Mouse (Mus musculus): Measurements from ENCODE around the gene Gpn1. TPM values are rescaled to one million over a fixed set of nuclear protein-coding genes. Genes with fewer than 3 reads are reported as not detected.

Gene Gpn1
- polyA plus RNA-seq, 1 experiment: 19.1 TPM

DNA sequence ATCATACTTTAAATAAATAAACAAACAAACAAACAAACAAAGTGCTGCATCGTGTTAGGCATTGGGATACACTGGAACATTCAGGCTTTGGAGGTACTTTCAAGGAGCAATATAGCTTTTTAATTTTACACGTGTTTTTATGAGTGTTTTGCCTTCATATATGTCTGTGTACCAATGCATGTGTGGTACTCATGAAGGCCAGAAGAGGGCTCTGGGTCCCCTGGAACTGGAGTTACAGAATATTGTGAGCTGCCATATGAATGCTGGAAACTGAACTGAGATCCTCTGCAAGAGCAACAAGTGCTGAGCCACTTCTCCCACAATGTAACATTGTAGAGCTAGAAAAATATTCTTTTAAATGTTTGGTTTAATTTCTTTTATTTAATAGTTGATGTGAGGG is 40.7 kb downstream of the Gpn1 start:
- Histone ChIP-seq H3K4me3 (no peak overlapping the region), H3K27me3 (ENCODE audit: control insufficient read depth, insufficient read depth, insufficient read length) (no peaks in the 10 kb centered on the region), H3K4me2 (ENCODE audit: low read depth) (no peak overlapping the region), H3K36me3 (ENCODE audit: control insufficient read depth, insufficient read depth) (peaks cover 37% of the 10 kb centered on the region), H3K79me2 (ENCODE audit: control insufficient read depth, insufficient read depth) (no peaks in the 10 kb centered on the region), H3ac (ENCODE audit: control insufficient read depth, insufficient read length) (no peak overlapping the region)
- no peak for TF ChIP-seq MAX (IDR thresholded peaks at IDR 0.05; ENCODE audit: low read depth)
- no peak for TF ChIP-seq USF1 (IDR thresholded peaks at IDR 0.05; ENCODE audit: low read depth)
- TF ChIP-seq CEBPB (IDR thresholded peaks at IDR 0.05; ENCODE audit: insufficient read depth, poor library complexity, severe bottlenecking): no peak
- TF ChIP-seq POLR2A (IDR thresholded peaks at IDR 0.05; ENCODE audit: insufficient read length, low read depth): no peak
- no peak for TF ChIP-seq MYOG (IDR thresholded peaks at IDR 0.05; ENCODE audit: control insufficient read depth in 1 of 3, insufficient read depth in 1 of 3, insufficient read length in 2 of 3, low read depth in 2 of 3)
- TF ChIP-seq POLR2AphosphoS2 (IDR thresholded peaks at IDR 0.05; ENCODE audit: insufficient read length, low read depth): no peak
- TF ChIP-seq E2F4 (IDR thresholded peaks at IDR 0.05; ENCODE audit: insufficient read depth): no peak
- TF ChIP-seq TCF12 (IDR thresholded peaks at IDR 0.05; ENCODE audit: insufficient read depth, poor library complexity, severe bottlenecking): no peak

DNA sequence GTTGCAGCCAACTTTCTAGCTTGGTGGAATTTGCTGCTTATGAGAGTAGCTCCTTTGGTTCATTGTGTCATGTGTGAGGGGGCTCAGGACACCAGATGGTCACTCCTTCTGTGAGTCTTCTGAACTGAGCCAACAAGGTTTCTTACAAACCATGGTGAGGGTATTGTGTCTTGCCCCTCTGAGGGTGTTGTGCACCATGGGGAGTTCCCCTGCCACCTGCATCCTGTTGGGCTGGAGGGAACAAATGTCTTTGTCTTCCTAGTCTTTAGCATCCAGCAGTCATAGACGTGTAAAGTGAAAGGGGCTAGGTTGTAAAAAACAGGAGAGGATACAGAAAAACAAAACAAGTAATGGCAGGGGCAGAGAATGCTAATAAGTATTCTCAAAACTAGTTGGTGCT is 64.9 kb downstream of the Gpn1 start:
- TF ChIP-seq MAX (IDR thresholded peaks at IDR 0.05; ENCODE audit: low read depth) (no peak), REST (IDR thresholded peaks at IDR 0.05; ENCODE audit: insufficient read depth, insufficient read length) (no peak), MYOD1 (IDR thresholded peaks at IDR 0.05; ENCODE audit: control insufficient read depth in 1 of 3, insufficient read length in 2 of 3, low read depth in 2 of 3) (no peak), POLR2AphosphoS2 (IDR thresholded peaks at IDR 0.05; ENCODE audit: insufficient read length, low read depth) (no peak)
- no peak overlapping the region for H3ac ChIP-seq (ENCODE audit: control insufficient read depth, insufficient read length)
- peaks cover 22% of the 10 kb centered on the region for H3K36me3 ChIP-seq (ENCODE audit: control insufficient read depth, insufficient read depth)
- H3K27me3 ChIP-seq (ENCODE audit: control insufficient read depth, insufficient read depth, insufficient read length): no peaks in the 10 kb centered on the region
- no peak overlapping the region for H3K4me2 ChIP-seq (ENCODE audit: low read depth)
- no peaks in the 10 kb centered on the region for H3K79me2 ChIP-seq (ENCODE audit: control insufficient read depth, insufficient read depth)
- no peak overlapping the region for H3K4me3 ChIP-seq

DNA sequence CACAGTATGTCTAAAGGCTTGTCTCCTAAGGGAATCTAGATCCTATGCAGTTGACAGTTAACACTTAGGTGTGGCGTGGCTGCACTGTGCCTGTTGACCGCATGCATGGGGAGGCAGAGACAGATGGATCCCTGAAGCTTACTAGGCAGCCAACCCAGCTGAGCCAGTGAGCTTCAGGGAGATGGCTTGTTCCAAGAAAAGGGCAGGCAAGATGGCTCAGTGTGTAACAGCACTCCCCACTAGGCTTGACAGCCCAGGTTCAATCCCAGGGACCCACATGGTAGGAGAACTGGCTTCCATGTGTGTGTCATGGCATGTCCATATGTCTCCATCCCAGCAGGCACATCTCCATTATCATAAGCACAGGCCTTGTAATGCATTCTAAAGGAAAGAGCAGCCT is 65.8 kb downstream of the Gpn1 start:
- TF ChIP-seq POLR2A (IDR thresholded peaks at IDR 0.05; ENCODE audit: insufficient read length, low read depth) (no peak), REST (IDR thresholded peaks at IDR 0.05; ENCODE audit: insufficient read depth, insufficient read length) (no peak), TCF12 (IDR thresholded peaks at IDR 0.05; ENCODE audit: insufficient read depth, poor library complexity, severe bottlenecking) (no peak), MAX (IDR thresholded peaks at IDR 0.05; ENCODE audit: low read depth) (no peak), MYOD1 (IDR thresholded peaks at IDR 0.05; ENCODE audit: control insufficient read depth in 1 of 3, insufficient read length in 2 of 3, low read depth in 2 of 3) (no peak), E2F4 (IDR thresholded peaks at IDR 0.05; ENCODE audit: insufficient read depth) (no peak), MYOG (IDR thresholded peaks at IDR 0.05; ENCODE audit: control insufficient read depth in 1 of 3, insufficient read depth in 1 of 3, insufficient read length in 2 of 3, low read depth in 2 of 3) (no peak)
- Histone ChIP-seq H3K79me2 (ENCODE audit: control insufficient read depth, insufficient read depth) (no peaks in the 10 kb centered on the region), H3K36me3 (ENCODE audit: control insufficient read depth, insufficient read depth) (peaks cover 12% of the 10 kb centered on the region), H3ac (ENCODE audit: control insufficient read depth, insufficient read length) (no peak overlapping the region), H3K4me3 (no peak overlapping the region), H3K4me2 (ENCODE audit: low read depth) (no peak overlapping the region), H3K27me3 (ENCODE audit: control insufficient read depth, insufficient read depth, insufficient read length) (no peaks in the 10 kb centered on the region)

DNA sequence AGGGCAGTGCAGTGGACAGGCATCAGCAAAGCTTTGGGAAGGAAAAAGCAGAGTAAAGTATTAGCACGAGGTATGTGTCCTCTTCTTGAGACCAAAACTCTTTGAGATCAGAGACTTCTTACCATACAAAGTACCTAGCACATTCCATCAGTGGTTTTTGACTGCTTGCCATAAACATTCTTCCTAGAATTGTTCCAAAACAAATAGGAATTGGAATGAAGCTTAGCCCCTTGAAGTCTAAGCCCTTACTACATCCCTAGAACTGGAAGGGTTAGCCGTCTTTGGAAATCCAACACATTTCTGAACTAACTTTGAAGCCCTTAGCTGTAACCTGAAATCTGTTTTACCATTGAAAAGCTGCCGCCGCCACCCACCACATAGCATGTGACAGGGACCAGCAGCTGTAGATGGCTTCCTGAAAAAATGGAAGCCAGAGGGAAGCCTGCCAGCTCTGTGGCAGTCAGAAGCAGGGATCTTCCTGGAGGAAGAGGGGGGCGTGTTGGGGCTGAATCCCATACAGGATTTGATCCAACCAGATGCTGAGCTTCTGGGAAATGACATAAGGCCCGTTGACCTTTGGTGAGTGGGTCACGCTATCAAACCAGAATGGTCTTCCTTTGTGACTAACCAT is 67.6 kb downstream of the Gpn1 start:
- Histone ChIP-seq H3K4me3 (no peak overlapping the region), H3K4me2 (ENCODE audit: low read depth) (no peak overlapping the region), H3K27me3 (ENCODE audit: control insufficient read depth, insufficient read depth, insufficient read length) (no peaks in the 10 kb centered on the region), H3K36me3 (ENCODE audit: control insufficient read depth, insufficient read depth) (no peaks in the 10 kb centered on the region), H3ac (ENCODE audit: control insufficient read depth, insufficient read length) (no peak overlapping the region), H3K79me2 (ENCODE audit: control insufficient read depth, insufficient read depth) (no peaks in the 10 kb centered on the region)
- TF ChIP-seq MAX (IDR thresholded peaks at IDR 0.05; ENCODE audit: low read depth): no peak
- peak; percentile 35 to 68 (median 65) for TF ChIP-seq MYOD1 (IDR thresholded peaks at IDR 0.05; ENCODE audit: control insufficient read depth in 1 of 3, insufficient read length in 2 of 3, low read depth in 2 of 3)
- no peak for TF ChIP-seq TCF12 (IDR thresholded peaks at IDR 0.05; ENCODE audit: insufficient read depth, poor library complexity, severe bottlenecking)
- peak in 1 of 3 experiments; percentile 43 for TF ChIP-seq MYOG (IDR thresholded peaks at IDR 0.05; ENCODE audit: control insufficient read depth in 1 of 3, insufficient read depth in 1 of 3, insufficient read length in 2 of 3, low read depth in 2 of 3)
- no peak for TF ChIP-seq TCF3 (IDR thresholded peaks at IDR 0.05; ENCODE audit: insufficient read length, low read depth)

Other genes with a start within 250 kb of the Gpn1 start
- 2.1 TPM for gene Krtcap3, start 243.1 kb upstream of the Gpn1 start, polyA plus RNA-seq (2012; fragmentation: generic; extraction: Trizol)
- 22.5 TPM for gene Ift172, start 203.6 kb upstream of the Gpn1 start, polyA plus RNA-seq (2012; fragmentation: generic; extraction: Trizol)
- 4.9 TPM for gene Fndc4, start 198.7 kb upstream of the Gpn1 start, polyA plus RNA-seq (2012; fragmentation: generic; extraction: Trizol)
- gene Gckr, start 197.3 kb upstream of the Gpn1 start, polyA plus RNA-seq (2012; fragmentation: generic; extraction: Trizol): 0.16 TPM
- gene Zfp512, start 42.3 kb upstream of the Gpn1 start, polyA plus RNA-seq (2012; fragmentation: generic; extraction: Trizol): 12.8 TPM
- gene 4930548H24Rik, start 9.0 kb upstream of the Gpn1 start, polyA plus RNA-seq (2012; fragmentation: generic; extraction: Trizol): not detected
- 15.9 TPM for gene Slc4a1ap, start 32.3 kb downstream of the Gpn1 start, polyA plus RNA-seq (2012; fragmentation: generic; extraction: Trizol)
- 10.0 TPM for gene Supt7l, start 33.1 kb downstream of the Gpn1 start, polyA plus RNA-seq (2012; fragmentation: generic; extraction: Trizol)
- gene Mrpl33, start 102.2 kb downstream of the Gpn1 start, polyA plus RNA-seq (2012; fragmentation: generic; extraction: Trizol): 241 TPM
- 2.0 TPM for gene Rbks, start 202.9 kb downstream of the Gpn1 start, polyA plus RNA-seq (2012; fragmentation: generic; extraction: Trizol)
- 77.2 TPM for gene Babam2, start 202.9 kb downstream of the Gpn1 start, polyA plus RNA-seq (2012; fragmentation: generic; extraction: Trizol)